Mouse (Mus musculus): Measurements from ENCODE around the gene Mybpc2. TPM values are rescaled to one million over a fixed set of nuclear protein-coding genes. Genes with fewer than 3 reads are reported as not detected.
A peak's percentile ranks its signal among the peaks of the same experiment; 100 is the strongest.

The Mybpc2 gene
- polyA plus RNA-seq, 2 experiments, result 0.03 to 0.15 TPM

GRCm38 (mm10) chr7:44466006-44466887 lies 58.2 kb downstream of the Mybpc2 start:
- DNase-seq (ENCODE audit: low spot score) (no peak), ATAC-seq (ENCODE audit: low FRiP score, low read depth) (no peak)
- no peaks in the 10 kb centered on the region for H3K9me3 ChIP-seq (ENCODE audit: control insufficient read depth, low read length)
- H3K9ac ChIP-seq (ENCODE audit: low read depth, low read length, severe bottlenecking), result no peak overlapping the region
- TF ChIP-seq POLR2A (IDR thresholded peaks at IDR 0.05; ENCODE audit: borderline replicate concordance, extremely low read depth, insufficient read depth, insufficient read length), result no peak
- no peak overlapping the region for H3K27ac ChIP-seq (replicated peaks; ENCODE audit: low read depth, low read length)
- no peak overlapping the region for H3K4me3 ChIP-seq (replicated peaks; ENCODE audit: low read length)
- no peak overlapping the region for H3K4me2 ChIP-seq (replicated peaks; ENCODE audit: low read depth, low read length, severe bottlenecking)
- H3K36me3 ChIP-seq (ENCODE audit: control insufficient read depth, insufficient read depth, low read length), result peaks cover 9% of the 10 kb centered on the region; the same call in 1 of the 2 replicates
- H3K4me1 ChIP-seq (ENCODE audit: control insufficient read depth, insufficient read depth, low read length), result peaks cover 2% of the 10 kb centered on the region; the same call in 1 of the 2 replicates
- WGBS, result 81% methylated on average over 10 of the region's 10 CpGs
- H3K27me3 ChIP-seq (ENCODE audit: control insufficient read depth, insufficient read depth, low read length), result peaks cover 30% of the 10 kb centered on the region

GRCm38 (mm10) chr7:44465111-44465510 lies 59.3 kb downstream of the Mybpc2 start, which contains the start of gene Aspdh:
Gene Aspdh, plus strand, starts transcription at chr7:44465391.
- Histone ChIP-seq H3K4me1 (ENCODE audit: control insufficient read depth, insufficient read depth, low read length) (peaks cover 2% of the 10 kb centered on the region; the same call in 1 of the 2 replicates), H3K36me3 (ENCODE audit: control insufficient read depth, insufficient read depth, low read length) (peaks cover 9% of the 10 kb centered on the region; the same call in 1 of the 2 replicates), H3K9me3 (ENCODE audit: control insufficient read depth, low read length) (no peaks in the 10 kb centered on the region), H3K4me2 (replicated peaks; ENCODE audit: low read depth, low read length, severe bottlenecking) (no peak within 1 kb of the TSS), H3K27me3 (ENCODE audit: control insufficient read depth, insufficient read depth, low read length) (peaks cover 39% of the 10 kb centered on the region), H3K9ac (ENCODE audit: low read depth, low read length, severe bottlenecking) (no peak within 1 kb of the TSS), H3K27ac (replicated peaks; ENCODE audit: low read depth, low read length) (no peak within 1 kb of the TSS), H3K4me3 (replicated peaks; ENCODE audit: low read length) (no peak within 1 kb of the TSS)
- DNase-seq (ENCODE audit: low spot score), result no peak
- WGBS, result 46% methylated on average over 2 of the region's 2 CpGs
- no peak for ATAC-seq (ENCODE audit: low FRiP score, low read depth)
- no peak for TF ChIP-seq POLR2A (IDR thresholded peaks at IDR 0.05; ENCODE audit: borderline replicate concordance, extremely low read depth, insufficient read depth, insufficient read length)

DNA sequence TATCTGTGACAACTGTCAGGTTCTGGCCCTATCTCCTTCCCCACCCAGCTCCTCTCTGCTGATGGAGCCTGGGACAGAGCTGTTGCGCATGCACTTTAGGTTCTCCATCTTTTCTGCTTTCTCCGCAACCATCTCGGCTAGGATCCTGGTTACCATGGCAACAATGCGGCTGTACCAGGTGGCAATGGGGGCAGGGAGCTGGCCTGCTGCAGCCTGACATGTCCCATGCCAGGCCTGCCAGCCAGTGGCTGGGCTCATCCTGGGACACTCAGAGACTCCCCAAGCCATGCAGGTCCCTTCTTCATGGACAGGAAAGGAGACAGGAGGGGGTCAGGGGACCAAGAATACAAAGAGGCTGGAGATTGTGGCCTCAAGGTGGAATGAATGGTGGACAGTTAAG lies 59.9 kb downstream of the Mybpc2 start:
- Histone ChIP-seq H3K27me3 (ENCODE audit: control insufficient read depth, insufficient read depth, low read length) (peaks cover 39% of the 10 kb centered on the region), H3K9ac (ENCODE audit: low read depth, low read length, severe bottlenecking) (no peak overlapping the region), H3K4me2 (replicated peaks; ENCODE audit: low read depth, low read length, severe bottlenecking) (no peak overlapping the region), H3K36me3 (ENCODE audit: control insufficient read depth, insufficient read depth, low read length) (peaks cover 9% of the 10 kb centered on the region; the same call in 1 of the 2 replicates), H3K27ac (replicated peaks; ENCODE audit: low read depth, low read length) (no peak overlapping the region), H3K4me1 (ENCODE audit: control insufficient read depth, insufficient read depth, low read length) (peaks cover 2% of the 10 kb centered on the region; the same call in 1 of the 2 replicates), H3K4me3 (replicated peaks; ENCODE audit: low read length) (no peak overlapping the region), H3K9me3 (ENCODE audit: control insufficient read depth, low read length) (no peaks in the 10 kb centered on the region)
- ATAC-seq (ENCODE audit: low FRiP score, low read depth) (no peak), DNase-seq (ENCODE audit: low spot score) (no peak)
- TF ChIP-seq POLR2A (IDR thresholded peaks at IDR 0.05; ENCODE audit: borderline replicate concordance, extremely low read depth, insufficient read depth, insufficient read length), result no peak
- WGBS, result 23% methylated on average over 4 of the region's 4 CpGs

GRCm38 (mm10) chr7:44463556-44464225 lies 60.8 kb downstream of the Mybpc2 start:
- no peak overlapping the region for H3K4me3 ChIP-seq (replicated peaks; ENCODE audit: low read length)
- peaks cover 39% of the 10 kb centered on the region for H3K27me3 ChIP-seq (ENCODE audit: control insufficient read depth, insufficient read depth, low read length)
- no peak overlapping the region for H3K9ac ChIP-seq (ENCODE audit: low read depth, low read length, severe bottlenecking)
- H3K4me1 ChIP-seq (ENCODE audit: control insufficient read depth, insufficient read depth, low read length), result peaks cover 2% of the 10 kb centered on the region; the same call in 1 of the 2 replicates
- 83% methylated on average over 10 of the region's 10 CpGs for WGBS
- DNase-seq (ENCODE audit: low spot score) (no peak), ATAC-seq (ENCODE audit: low FRiP score, low read depth) (no peak)
- 0 out of 2 replicates have a peak, but pooled peaks cover 9% of the 10 kb centered on the region for H3K36me3 ChIP-seq (ENCODE audit: control insufficient read depth, insufficient read depth, low read length)
- H3K4me2 ChIP-seq (replicated peaks; ENCODE audit: low read depth, low read length, severe bottlenecking), result no peak overlapping the region
- no peaks in the 10 kb centered on the region for H3K9me3 ChIP-seq (ENCODE audit: control insufficient read depth, low read length)
- no peak overlapping the region for H3K27ac ChIP-seq (replicated peaks; ENCODE audit: low read depth, low read length)
- no peak for TF ChIP-seq POLR2A (IDR thresholded peaks at IDR 0.05; ENCODE audit: borderline replicate concordance, extremely low read depth, insufficient read depth, insufficient read length)

DNA sequence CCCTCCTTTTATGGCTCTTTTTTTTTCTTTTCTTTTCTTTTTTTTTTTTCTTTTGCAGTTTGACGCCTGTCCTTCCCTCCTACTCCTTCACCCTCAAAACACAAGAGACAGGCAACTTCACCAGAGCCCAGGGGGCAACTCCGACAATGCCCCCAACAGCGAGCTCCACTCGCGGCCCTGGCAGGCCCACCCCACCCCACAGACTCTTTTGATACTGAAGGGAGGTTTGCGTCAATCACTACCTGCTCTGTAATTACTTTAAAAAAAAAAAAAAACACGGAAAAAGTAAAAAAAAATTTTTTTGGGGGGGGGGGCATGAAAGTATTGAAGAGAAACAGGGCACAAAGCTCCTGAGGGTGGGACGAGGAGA lies 61.4 kb downstream of the Mybpc2 start:
- DNase-seq (ENCODE audit: low spot score), result no peak
- peak overlapping the region; percentile 43 for H3K4me2 ChIP-seq (replicated peaks; ENCODE audit: low read depth, low read length, severe bottlenecking)
- 27% methylated on average over 7 of the region's 8 CpGs for WGBS
- peaks cover 2% of the 10 kb centered on the region; the same call in 1 of the 2 replicates for H3K4me1 ChIP-seq (ENCODE audit: control insufficient read depth, insufficient read depth, low read length)
- H3K27ac ChIP-seq (replicated peaks; ENCODE audit: low read depth, low read length), result no peak overlapping the region
- ATAC-seq (ENCODE audit: low FRiP score, low read depth), result no peak
- TF ChIP-seq POLR2A (IDR thresholded peaks at IDR 0.05; ENCODE audit: borderline replicate concordance, extremely low read depth, insufficient read depth, insufficient read length), result no peak
- H3K27me3 ChIP-seq (ENCODE audit: control insufficient read depth, insufficient read depth, low read length), result peaks cover 39% of the 10 kb centered on the region
- no peaks in the 10 kb centered on the region for H3K9me3 ChIP-seq (ENCODE audit: control insufficient read depth, low read length)
- H3K36me3 ChIP-seq (ENCODE audit: control insufficient read depth, insufficient read depth, low read length), result 0 out of 2 replicates have a peak, but pooled peaks cover 9% of the 10 kb centered on the region
- no peak overlapping the region for H3K9ac ChIP-seq (ENCODE audit: low read depth, low read length, severe bottlenecking)
- H3K4me3 ChIP-seq (replicated peaks; ENCODE audit: low read length), result peak overlapping the region; percentile 27; the same call in 1 of the 2 replicates

Data from limb, embryonic 14.5 days (tissue).